Mouse (Mus musculus) stomach, embryonic 16.5 days (tissue): Measurements from ENCODE around the gene Rnf11. TPM values are rescaled to one million over a fixed set of nuclear protein-coding genes. Genes with fewer than 3 reads are reported as not detected.
A peak's percentile ranks its signal among the peaks of the same experiment; 100 is the strongest.

Experiments used
- ATAC-seq: fragments of 200-750 bp; cut with Nextera tagmentation; 2 replicates; pipeline ENCODE4 v1.8.0; 2017; ENCODE audit warnings: moderate number of reproducible peaks, moderate TSS enrichment; ENCODE audit not compliant: insufficient read depth, low FRiP score
- H3K27ac ChIP-seq: fragments of 300-500 bp; sonication (generic); 2 replicates; pipeline ENCODE4 v1.5.1; 2014; ENCODE audit warnings: low read length
- H3K27me3 ChIP-seq: fragments of 300-500 bp; sonication (generic); 2 replicates; pipeline ENCODE4 v1.6.1; 2014; ENCODE audit warnings: low read length, control low read depth, mixed read lengths; ENCODE audit not compliant: control insufficient read depth, insufficient read depth
- H3K36me3 ChIP-seq: fragments of 300-500 bp; sonication (generic); 2 replicates; pipeline ENCODE4 v1.6.1; 2014; ENCODE audit warnings: low read length; ENCODE audit not compliant: control insufficient read depth, insufficient read depth
- H3K4me1 ChIP-seq: fragments of 300-500 bp; sonication (generic); 2 replicates; pipeline ENCODE4 v1.6.1; 2014; ENCODE audit warnings: low read length, control low read depth, mixed read lengths; ENCODE audit not compliant: control insufficient read depth, insufficient read depth
- H3K4me2 ChIP-seq: fragments of 300-500 bp; sonication (generic); 2 replicates; pipeline ENCODE4 v1.6.1; 2014; ENCODE audit warnings: low read depth, low read length, mixed read lengths
- H3K4me3 ChIP-seq: fragments of 300-500 bp; sonication (generic); replicated peaks from 2 replicates; pipeline ENCODE4 v1.5.1; 2014; ENCODE audit warnings: mild to moderate bottlenecking, low read length
- H3K9ac ChIP-seq: fragments of 300-500 bp; sonication (generic); 2 replicates; pipeline ENCODE4 v1.6.1; 2014; ENCODE audit warnings: low read length
- H3K9me3 ChIP-seq: fragments of 300-500 bp; sonication (generic); replicated peaks from 2 replicates; pipeline ENCODE4 v1.6.1; 2016; ENCODE audit warnings: low read length, control low read depth; ENCODE audit not compliant: control insufficient read depth
- WGBS: fragments of 180-500 bp; shearing (Covaris S2); extraction: QIAGEN DNeasy Blood & Tissue Kit; methylation state at CpG from one replicate; pipeline ENCODE4 v1.1.7; 2014; 5-methylcytosine and 5-hydroxymethylcytosine counted together
- polyA plus RNA-seq: library from polyadenylated mRNA; unstranded; fragments of >200 nt; fragmentation: Nextera tagmentation; extraction: Ambion mirVana; gene quantifications from 2 replicates; pipeline ENCODE4 v1.2.1, GENCODE M21; 2015

The Rnf11 gene
- polyA plus RNA-seq, 1 experiment from 2014 or later = 23.4 TPM

- no peak overlapping the region for H3K4me3 ChIP-seq
- H3K9ac ChIP-seq = peak overlapping the region; percentile 43; the same call in 1 of the 2 replicates
- H3K4me1 ChIP-seq = peaks cover 3% of the 10 kb centered on the region
- peak; percentile 93 for ATAC-seq
- no peaks in the 10 kb centered on the region for H3K27me3 ChIP-seq
- 31% methylated on average over 3 of the region's 3 CpGs for WGBS
- H3K27ac ChIP-seq = peak overlapping the region; percentile 93
- no peaks in the 10 kb centered on the region for H3K36me3 ChIP-seq
- peak overlapping the region; percentile 14 for H3K4me2 ChIP-seq
- H3K9me3 ChIP-seq = no peaks in the 10 kb centered on the region
Observed at GRCm38 (mm10) chr4:109460421-109461179, 23.9 kb downstream of the Rnf11 start.

GRCm38 (mm10) chr4:109456821-109457220 is 27.7 kb downstream of the Rnf11 start:
- 84% methylated on average over 6 of the region's 6 CpGs for WGBS
- Histone ChIP-seq H3K9me3 (no peaks in the 10 kb centered on the region), H3K27me3 (no peaks in the 10 kb centered on the region), H3K4me3 (no peak overlapping the region), H3K4me2 (no peak overlapping the region), H3K9ac (no peak overlapping the region), H3K27ac (no peak overlapping the region), H3K36me3 (0 out of 2 replicates have a peak, but pooled peaks cover 2% of the 10 kb centered on the region), H3K4me1 (peaks cover 3% of the 10 kb centered on the region)
- ATAC-seq = no peak

DNA sequence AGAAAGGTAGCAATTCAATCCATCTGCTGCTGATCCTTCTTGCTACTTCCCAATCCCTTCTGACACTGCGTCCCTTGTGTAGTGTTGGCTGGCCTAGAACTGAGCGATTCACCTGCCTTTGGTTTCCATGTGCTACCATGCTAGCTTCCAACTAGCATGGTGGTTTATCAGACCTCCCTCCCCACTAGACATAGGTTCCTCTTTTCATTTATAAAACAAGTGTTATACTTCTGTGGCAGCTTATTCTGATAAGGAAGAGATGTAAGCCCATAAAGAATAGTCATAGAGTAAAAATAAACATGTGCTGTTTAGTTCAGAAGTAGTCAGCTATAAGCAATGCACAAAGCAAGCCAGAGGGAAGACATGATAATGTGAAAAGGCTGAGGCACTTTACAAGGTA is 36.0 kb downstream of the Rnf11 start:
- H3K4me2 ChIP-seq = no peak overlapping the region
- 0 out of 2 replicates have a peak, but pooled peaks cover 2% of the 10 kb centered on the region for H3K36me3 ChIP-seq
- H3K27me3 ChIP-seq = no peaks in the 10 kb centered on the region
- WGBS = 93% methylated on average over 2 of the region's 2 CpGs
- H3K4me1 ChIP-seq = no peaks in the 10 kb centered on the region
- H3K9me3 ChIP-seq = no peaks in the 10 kb centered on the region
- H3K9ac ChIP-seq = no peak overlapping the region
- H3K4me3 ChIP-seq = no peak overlapping the region
- no peak for ATAC-seq
- H3K27ac ChIP-seq = no peak overlapping the region

DNA sequence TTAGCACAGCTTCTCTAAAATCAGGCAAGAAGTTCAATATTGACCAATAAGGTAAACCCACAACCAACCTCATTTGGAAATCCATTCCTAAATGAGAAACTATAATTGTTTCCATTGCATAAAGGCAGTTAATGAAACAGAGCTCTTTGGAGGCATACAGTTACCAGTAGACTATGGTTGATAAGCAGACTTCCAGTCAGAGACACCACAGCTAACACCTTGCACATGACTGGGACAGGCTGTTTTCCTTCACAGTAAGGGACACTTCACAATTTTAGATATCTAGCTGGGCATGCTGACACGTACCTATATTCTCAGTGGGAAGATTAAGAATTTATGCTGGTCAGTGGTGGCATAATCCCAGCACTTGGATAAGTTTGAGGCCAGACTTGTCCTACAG is 38.6 kb downstream of the Rnf11 start:
- Histone ChIP-seq H3K27ac (no peak overlapping the region), H3K9me3 (no peaks in the 10 kb centered on the region), H3K4me3 (no peak overlapping the region), H3K4me2 (no peak overlapping the region), H3K9ac (no peak overlapping the region), H3K27me3 (no peaks in the 10 kb centered on the region), H3K4me1 (no peaks in the 10 kb centered on the region), H3K36me3 (no peaks in the 10 kb centered on the region)
- WGBS = 83% methylated on average over 1 of the region's 1 CpGs
- ATAC-seq = no peak

DNA sequence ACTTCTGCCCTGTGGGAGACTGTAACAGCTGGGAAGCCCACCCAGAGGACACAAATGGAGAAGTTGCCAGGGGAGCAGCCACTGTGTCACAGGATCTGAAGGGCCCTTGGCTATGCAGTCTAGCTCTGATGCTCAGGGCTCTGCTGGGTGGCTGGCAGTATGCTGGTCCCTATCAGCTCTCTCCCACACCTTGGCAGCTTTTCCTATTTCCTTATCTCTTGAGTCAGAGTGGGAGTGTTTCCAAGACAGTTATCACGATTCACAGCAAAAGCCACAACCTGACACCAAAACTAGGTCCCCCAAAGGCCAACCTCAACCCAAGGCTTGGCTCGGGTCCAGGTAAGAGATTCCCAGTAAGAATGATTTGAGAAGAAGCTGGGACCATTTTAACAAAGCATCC is 39.1 kb downstream of the Rnf11 start:
- H3K4me2 ChIP-seq = no peak overlapping the region
- 59% methylated on average over 2 of the region's 2 CpGs for WGBS
- H3K4me3 ChIP-seq = no peak overlapping the region
- no peak overlapping the region for H3K27ac ChIP-seq
- H3K36me3 ChIP-seq = no peaks in the 10 kb centered on the region
- ATAC-seq = peak; percentile 71
- H3K27me3 ChIP-seq = no peaks in the 10 kb centered on the region
- H3K9ac ChIP-seq = no peak overlapping the region
- H3K9me3 ChIP-seq = no peaks in the 10 kb centered on the region
- H3K4me1 ChIP-seq = 0 out of 2 replicates have a peak, but pooled peaks cover under 1% of the 10 kb centered on the region

DNA sequence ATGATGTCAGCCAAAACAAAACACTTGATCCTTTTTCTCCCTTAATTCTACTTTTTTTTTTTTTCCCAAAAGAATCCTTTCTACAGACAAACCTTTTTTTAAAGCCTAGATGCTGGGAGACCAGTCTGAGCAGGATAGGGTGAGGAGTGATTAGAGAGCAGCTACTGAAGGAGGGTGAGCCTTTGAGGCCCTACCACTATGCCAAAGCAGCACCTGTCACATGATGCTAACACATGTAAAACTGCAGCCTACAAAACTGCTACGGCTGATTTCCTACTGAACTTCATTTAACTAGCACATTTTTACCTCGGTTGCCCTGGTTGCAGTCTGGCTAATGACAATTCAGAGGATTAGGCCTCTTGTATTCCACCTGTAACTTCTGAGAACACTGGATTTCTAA is 39.6 kb downstream of the Rnf11 start:
- Histone ChIP-seq H3K27me3 (no peaks in the 10 kb centered on the region), H3K9me3 (no peaks in the 10 kb centered on the region), H3K4me2 (no peak overlapping the region), H3K4me1 (0 out of 2 replicates have a peak, but pooled peaks cover 3% of the 10 kb centered on the region), H3K27ac (no peak overlapping the region), H3K9ac (no peak overlapping the region), H3K36me3 (no peaks in the 10 kb centered on the region), H3K4me3 (no peak overlapping the region)
- WGBS = 71% methylated on average over 2 of the region's 2 CpGs
- ATAC-seq = no peak

DNA sequence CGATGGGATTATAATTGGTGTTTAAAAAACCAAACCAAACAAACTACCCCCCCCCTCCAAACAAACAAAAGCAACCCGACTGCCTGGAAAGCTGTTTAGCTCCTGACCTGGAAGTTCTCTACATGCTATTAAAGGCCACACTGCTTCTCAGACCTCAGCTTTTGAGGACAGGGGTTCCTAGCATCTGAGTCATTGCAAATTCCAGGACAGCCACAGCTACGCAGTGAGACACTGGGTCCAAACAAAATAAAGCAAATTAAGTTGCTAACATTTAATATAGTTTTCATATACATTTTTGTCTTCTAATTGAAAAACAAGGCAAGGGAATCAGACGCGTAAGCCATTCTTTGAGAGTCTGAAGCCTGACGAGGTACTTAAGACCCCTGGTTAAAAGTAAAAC is 40.1 kb downstream of the Rnf11 start:
- H3K4me1 ChIP-seq = 0 out of 2 replicates have a peak, but pooled peaks cover 7% of the 10 kb centered on the region
- no peaks in the 10 kb centered on the region for H3K36me3 ChIP-seq
- 75% methylated on average over 6 of the region's 6 CpGs for WGBS
- H3K4me2 ChIP-seq = no peak overlapping the region
- no peaks in the 10 kb centered on the region for H3K9me3 ChIP-seq
- no peak overlapping the region for H3K9ac ChIP-seq
- H3K4me3 ChIP-seq = no peak overlapping the region
- H3K27ac ChIP-seq = no peak overlapping the region
- no peak for ATAC-seq
- no peaks in the 10 kb centered on the region for H3K27me3 ChIP-seq

DNA sequence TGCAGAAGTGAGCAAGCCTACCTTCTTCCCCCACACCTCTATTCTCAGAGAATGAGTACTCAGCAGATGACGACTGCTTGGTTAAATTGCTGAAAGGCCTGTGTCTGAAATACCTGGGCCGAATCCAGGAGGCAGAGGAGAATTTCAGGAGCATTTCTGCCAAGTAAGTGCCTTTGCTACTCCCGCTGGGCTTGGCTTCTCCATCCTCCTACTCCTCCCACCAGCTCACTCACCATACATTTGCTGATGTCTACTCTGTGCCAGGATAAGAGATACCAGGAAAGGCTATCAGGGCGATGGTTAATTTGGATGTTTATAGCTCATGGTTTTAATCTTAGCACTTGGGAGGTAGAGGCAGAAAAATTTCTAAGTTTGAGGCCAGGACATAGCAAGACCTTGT is 41.9 kb downstream of the Rnf11 start:
- H3K9ac ChIP-seq = no peak overlapping the region
- WGBS = 74% methylated on average over 4 of the region's 4 CpGs
- H3K27me3 ChIP-seq = no peaks in the 10 kb centered on the region
- no peak for ATAC-seq
- no peaks in the 10 kb centered on the region for H3K36me3 ChIP-seq
- no peak overlapping the region for H3K27ac ChIP-seq
- 0 out of 2 replicates have a peak, but pooled peaks cover 8% of the 10 kb centered on the region for H3K4me1 ChIP-seq
- no peaks in the 10 kb centered on the region for H3K9me3 ChIP-seq
- no peak overlapping the region for H3K4me3 ChIP-seq
- H3K4me2 ChIP-seq = no peak overlapping the region

GRCm38 (mm10) chr4:109442126-109442525 is 42.4 kb downstream of the Rnf11 start:
- Histone ChIP-seq H3K9me3 (no peaks in the 10 kb centered on the region), H3K4me2 (no peak overlapping the region), H3K4me3 (no peak overlapping the region), H3K36me3 (no peaks in the 10 kb centered on the region), H3K9ac (no peak overlapping the region), H3K4me1 (0 out of 2 replicates have a peak, but pooled peaks cover 8% of the 10 kb centered on the region), H3K27ac (no peak overlapping the region), H3K27me3 (no peaks in the 10 kb centered on the region)
- WGBS = 90% methylated on average over 7 of the region's 7 CpGs
- ATAC-seq = no peak
